Mouse (Mus musculus) spleen, postnatal 0 days (tissue): ENCODE results near the gene Fndc3b. TPM values are rescaled to one million over a fixed set of nuclear protein-coding genes. Genes with fewer than 3 reads are reported as not detected.

Experiments used
- polyA plus RNA-seq: library from polyadenylated mRNA; unstranded; fragments of >200 nt; fragmentation: Nextera tagmentation; extraction: Ambion mirVana; gene quantifications from 2 replicates; pipeline ENCODE4 v1.2.1, GENCODE M21; 2015

Fndc3b gene
- polyA plus RNA-seq = 6.3 and 8.2 TPM in 2 replicates

DNA sequence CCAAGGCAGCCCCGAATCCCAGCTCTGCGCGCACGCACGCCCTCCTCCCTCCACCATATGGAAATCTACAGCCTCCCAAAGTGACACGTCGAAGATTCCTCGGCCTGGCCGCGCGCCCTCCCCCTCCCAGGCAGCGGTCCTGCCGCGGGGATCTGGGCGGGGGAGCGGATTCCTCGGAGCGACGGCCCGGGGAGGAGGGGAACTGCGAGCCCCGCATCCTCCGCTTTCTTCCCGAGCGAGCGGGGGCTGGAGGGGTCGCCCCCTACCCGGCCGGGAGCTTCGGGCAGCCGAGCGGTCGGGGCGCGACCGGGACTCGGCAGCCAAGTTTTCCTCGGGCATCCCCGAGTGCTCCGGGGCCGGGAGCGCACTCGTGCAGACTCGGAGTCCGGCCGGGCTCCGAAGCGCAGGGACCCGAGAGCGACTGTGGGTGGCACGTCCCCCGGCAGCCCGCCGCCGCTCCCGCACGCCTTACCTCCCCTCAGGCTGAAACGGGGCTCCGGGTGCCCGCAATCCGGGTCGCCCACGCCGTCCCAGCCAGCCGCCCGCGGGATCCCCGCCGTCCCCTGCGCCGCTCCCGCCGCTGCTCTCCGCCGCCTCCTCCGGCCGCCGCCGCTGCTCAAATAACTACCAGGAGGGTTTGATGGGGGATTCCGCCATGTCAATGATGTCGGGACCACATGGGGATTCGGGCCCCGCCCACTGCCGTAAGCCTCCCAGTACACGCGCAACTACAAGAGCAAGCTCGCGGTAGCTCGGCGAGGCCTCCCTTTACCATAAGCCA is at the start of gene Fndc3b:
Gene Fndc3b (minus strand): TSS at position 660 of the 781 bp plus-strand sequence.

GRCm38 (mm10) chr3:27371276-27371621 is 339.9 kb downstream of the Fndc3b start, which contains the start of gene Ghsr:
Gene Ghsr, plus strand, starts transcription at chr3:27371351.

Other genes starting within 250 kb of the Fndc3b start
- gene Tmem212, start 185.1 kb upstream of the Fndc3b start, polyA plus RNA-seq = not detected in 2 replicates
- gene Pld1, start 227.4 kb upstream of the Fndc3b start, polyA plus RNA-seq = 3.0 and 3.1 TPM in 2 replicates